Mouse (Mus musculus) NIH3T3 (cell line): ENCODE results near the gene Igbp1b.

Source experiments
- DNase-seq: peaks from one replicate; pipeline ENCODE4 v3.0.0-alpha.2; 2012; ENCODE audit warnings: low read depth

The Igbp1b gene

GRCm38 (mm10) chr6:138658516-138658915 is at the start of gene Igbp1b:
TSS of gene Igbp1b (minus strand) at chr6:138658544.
- DNase-seq: no peak

- DNase-seq: no peak
Measured at GRCm38 (mm10) chr6:138682959-138683358, 24.6 kb upstream of the Igbp1b start.

GRCm38 (mm10) chr6:138672704-138673141 is 14.4 kb upstream of the Igbp1b start:
- no peak for DNase-seq

- no peak for DNase-seq
Measured at GRCm38 (mm10) chr6:138665416-138665815, 7.1 kb upstream of the Igbp1b start.

GRCm38 (mm10) chr6:138645604-138646003 is 12.7 kb downstream of the Igbp1b start:
- DNase-seq: no peak

- DNase-seq: no peak
Measured at GRCm38 (mm10) chr6:138639351-138639750, 19.0 kb downstream of the Igbp1b start.

GRCm38 (mm10) chr6:138620786-138621185 is 37.6 kb downstream of the Igbp1b start:
- no peak for DNase-seq

- no peak for DNase-seq
Measured at GRCm38 (mm10) chr6:138618396-138618795, 39.9 kb downstream of the Igbp1b start.
